Mouse (Mus musculus) embryonic facial prominence, embryonic 12.5 days (tissue): ENCODE results near the gene Cers6. TPM values are rescaled to one million over a fixed set of nuclear protein-coding genes. Genes with fewer than 3 reads are reported as not detected.
A peak's percentile ranks its signal among the peaks of the same experiment; 100 is the strongest.

Experiments used
- ATAC-seq: fragments of 200-750 bp; cut with Nextera tagmentation; 2 replicates; pipeline ENCODE4 v1.8.0; 2017; ENCODE audit not compliant: insufficient number of reproducible peaks, insufficient read depth, low FRiP score, low TSS enrichment
- H3K27ac ChIP-seq: fragments of 300-500 bp; sonication (generic); 2 replicates; pipeline ENCODE4 v1.5.1; 2016; ENCODE audit warnings: mild to moderate bottlenecking
- H3K27me3 ChIP-seq: fragments of 300-500 bp; sonication (generic); 2 replicates; pipeline ENCODE4 v1.6.1; 2016; ENCODE audit warnings: mild to moderate bottlenecking, moderate library complexity
- H3K36me3 ChIP-seq: fragments of 300-500 bp; sonication (generic); 2 replicates; pipeline ENCODE4 v1.6.1; 2016; ENCODE audit warnings: mild to moderate bottlenecking
- H3K4me1 ChIP-seq: fragments of 300-500 bp; sonication (generic); 2 replicates; pipeline ENCODE4 v1.6.1; 2016
- H3K4me2 ChIP-seq: fragments of 300-500 bp; sonication (generic); replicated peaks from 2 replicates; pipeline ENCODE4 v1.6.1; 2016; ENCODE audit warnings: mild to moderate bottlenecking, moderate library complexity
- H3K4me3 ChIP-seq: fragments of 300-500 bp; sonication (generic); 2 replicates; pipeline ENCODE4 v1.5.1; 2016; ENCODE audit warnings: mild to moderate bottlenecking
- H3K9ac ChIP-seq: fragments of 300-500 bp; sonication (generic); 2 replicates; pipeline ENCODE4 v1.6.1; 2016; ENCODE audit warnings: mild to moderate bottlenecking, moderate library complexity
- H3K9me3 ChIP-seq: fragments of 300-500 bp; sonication (generic); 2 replicates; pipeline ENCODE4 v1.6.1; 2016; ENCODE audit warnings: mild to moderate bottlenecking, moderate library complexity
- WGBS: fragments of 180-500 bp; shearing (Covaris S2); methylation state at CpG from one replicate; pipeline ENCODE4 v1.1.7; 2016; 5-methylcytosine and 5-hydroxymethylcytosine counted together
- polyA plus RNA-seq: library from polyadenylated mRNA; unstranded; fragments of >200 nt; fragmentation: Nextera tagmentation; extraction: Ambion mirVana; gene quantifications from 2 replicates; pipeline ENCODE4 v1.2.1, GENCODE M21; 2016

The Cers6 gene
- polyA plus RNA-seq, 1 experiment from 2014 or later: 31.4 TPM

DNA sequence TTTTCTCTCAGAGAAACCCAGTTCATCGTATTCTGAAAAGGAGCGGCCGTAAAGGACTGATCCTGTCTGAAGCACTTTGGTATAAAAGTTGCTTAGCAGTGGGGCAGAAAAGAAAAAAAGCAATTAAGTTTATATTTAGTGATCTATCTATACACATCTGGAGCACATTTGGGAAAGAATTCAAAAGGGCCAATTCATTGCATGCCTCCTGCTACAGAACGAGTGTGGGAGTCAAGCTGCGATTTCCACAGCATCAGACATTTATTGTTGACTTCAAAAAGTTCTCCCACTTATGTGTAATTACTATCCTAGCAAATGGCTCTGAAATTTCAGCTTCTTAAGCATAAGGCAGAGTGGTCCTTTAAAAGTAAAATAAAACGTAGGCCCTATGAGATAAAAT, 223.2 kb downstream of the Cers6 start:
- H3K4me2 ChIP-seq: no peak overlapping the region
- 0 out of 2 replicates have a peak, but pooled peaks cover 3% of the 10 kb centered on the region for H3K36me3 ChIP-seq
- ATAC-seq: no peak
- peak overlapping the region; percentile 58; the same call in 1 of the 2 replicates for H3K27ac ChIP-seq
- peaks cover 23% of the 10 kb centered on the region for H3K4me1 ChIP-seq
- no peaks in the 10 kb centered on the region for H3K9me3 ChIP-seq
- no peak overlapping the region for H3K9ac ChIP-seq
- no peak overlapping the region for H3K4me3 ChIP-seq
- no peaks in the 10 kb centered on the region for H3K27me3 ChIP-seq
- WGBS: 37% methylated on average over 6 of the region's 6 CpGs

DNA sequence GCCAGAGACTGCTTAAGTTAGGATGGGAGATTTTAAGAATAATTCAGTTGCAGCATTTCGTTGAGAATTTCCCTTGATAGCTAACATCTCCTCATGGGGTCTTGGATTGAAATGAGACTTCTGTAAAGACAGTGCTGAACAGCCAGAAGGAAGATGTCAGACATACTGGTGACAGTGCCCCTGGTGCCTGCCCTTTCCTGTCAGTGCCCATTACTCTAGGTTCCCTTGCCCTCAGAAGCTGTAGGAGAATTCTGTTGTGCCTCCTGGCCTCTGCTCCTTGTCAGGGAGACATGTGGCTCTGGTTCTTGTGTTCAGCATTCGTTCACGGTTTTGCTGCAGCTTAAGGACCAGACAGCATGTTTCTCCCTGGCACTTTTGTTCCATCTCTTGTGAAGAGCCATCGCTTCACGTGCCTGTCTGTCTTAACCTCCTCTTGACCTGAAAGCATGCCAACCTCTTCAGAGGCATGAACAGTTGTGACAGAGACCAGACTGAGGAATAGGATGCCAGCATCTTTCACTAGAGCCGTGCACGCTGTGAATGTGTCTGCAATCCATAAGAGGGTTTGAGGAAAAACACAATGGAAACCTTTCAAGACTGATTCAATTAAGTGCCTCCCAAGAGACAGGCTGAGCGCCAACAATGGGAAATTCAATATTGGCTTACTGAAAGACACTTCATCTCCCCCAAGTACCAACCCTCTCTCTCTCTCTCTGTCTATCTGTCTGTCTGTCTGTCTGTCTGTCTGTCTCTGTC, 225.4 kb downstream of the Cers6 start:
- H3K36me3 ChIP-seq: 0 out of 2 replicates have a peak, but pooled peaks cover 3% of the 10 kb centered on the region
- H3K4me2 ChIP-seq: no peak overlapping the region
- peaks cover 23% of the 10 kb centered on the region for H3K4me1 ChIP-seq
- H3K27ac ChIP-seq: peak overlapping the region; percentile 46; the same call in 1 of the 2 replicates
- no peak for ATAC-seq
- H3K4me3 ChIP-seq: no peak overlapping the region
- no peaks in the 10 kb centered on the region for H3K9me3 ChIP-seq
- H3K9ac ChIP-seq: no peak overlapping the region
- 49% methylated on average over 8 of the region's 8 CpGs for WGBS
- no peaks in the 10 kb centered on the region for H3K27me3 ChIP-seq

DNA sequence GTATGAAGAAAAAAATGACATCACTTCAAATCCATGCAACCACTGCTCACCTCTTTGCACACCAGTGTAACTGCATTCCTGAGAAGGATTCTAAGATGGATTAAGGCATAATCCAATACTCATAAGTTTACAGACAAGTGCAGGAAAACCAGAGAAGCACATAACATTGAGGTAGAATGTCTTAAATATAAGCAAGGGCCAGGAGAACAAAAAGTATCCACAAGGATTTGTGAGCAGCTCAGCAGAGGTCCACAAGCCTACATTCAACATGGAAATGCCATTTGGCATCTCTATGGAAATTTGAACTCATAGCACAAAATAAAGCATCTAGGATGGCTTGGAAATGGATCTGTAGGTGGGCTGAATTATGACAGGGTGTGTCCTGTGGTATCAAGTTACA, 234.6 kb downstream of the Cers6 start:
- H3K4me2 ChIP-seq: no peak overlapping the region
- H3K9ac ChIP-seq: no peak overlapping the region

DNA sequence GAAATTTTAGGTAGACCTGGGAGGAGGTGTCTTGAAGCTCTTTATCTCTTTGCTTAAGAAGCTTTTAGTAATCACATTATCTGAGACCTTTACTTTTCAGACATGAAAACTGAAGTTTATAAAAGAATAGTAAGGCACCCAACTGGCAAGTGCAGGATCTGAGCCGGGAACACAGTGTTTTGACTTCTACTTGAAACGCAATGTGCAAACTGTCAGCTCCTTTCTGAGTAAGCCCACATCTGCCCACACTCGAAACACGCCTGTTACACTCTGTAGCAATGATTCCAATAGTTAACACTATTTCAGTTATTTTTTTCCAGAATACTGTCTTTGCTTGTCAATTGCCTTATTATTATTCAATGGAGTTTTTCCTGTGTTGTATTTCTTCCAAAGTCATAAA, 235.6 kb downstream of the Cers6 start:
- Histone ChIP-seq H3K36me3 (no peaks in the 10 kb centered on the region), H3K27me3 (no peaks in the 10 kb centered on the region), H3K9me3 (no peaks in the 10 kb centered on the region), H3K27ac (no peak overlapping the region), H3K4me2 (no peak overlapping the region), H3K4me1 (no peaks in the 10 kb centered on the region), H3K9ac (no peak overlapping the region), H3K4me3 (no peak overlapping the region)
- no peak for ATAC-seq
- WGBS: 87% methylated on average over 4 of the region's 4 CpGs

More for the DNA sequence above, 234.6 kb downstream of the Cers6 start:
- no peak for ATAC-seq
- Histone ChIP-seq H3K4me3 (no peak overlapping the region), H3K27me3 (no peaks in the 10 kb centered on the region), H3K27ac (no peak overlapping the region), H3K4me1 (no peaks in the 10 kb centered on the region), H3K36me3 (no peaks in the 10 kb centered on the region), H3K9me3 (no peaks in the 10 kb centered on the region)

DNA sequence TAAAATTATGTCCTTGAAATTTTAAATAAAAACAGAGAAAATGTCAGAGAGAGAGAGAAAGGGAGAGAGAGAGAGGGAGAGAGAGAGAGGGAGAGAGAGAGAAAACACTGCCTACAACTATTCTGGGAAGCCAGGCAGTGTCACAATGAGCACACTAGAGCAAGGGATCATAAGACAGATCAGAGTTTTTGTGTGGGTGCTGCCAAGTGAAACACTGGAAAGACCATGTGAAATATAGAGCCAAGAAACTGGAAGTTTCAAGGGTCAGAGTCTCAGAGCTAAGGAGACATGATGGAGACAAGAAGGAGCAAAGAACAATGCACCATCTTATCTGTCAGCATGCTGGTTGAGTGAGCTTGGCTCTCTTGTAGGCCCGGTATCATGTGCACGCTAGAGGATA, 236.3 kb downstream of the Cers6 start:
- no peak overlapping the region for H3K9ac ChIP-seq
- H3K9me3 ChIP-seq: no peaks in the 10 kb centered on the region
- H3K36me3 ChIP-seq: no peaks in the 10 kb centered on the region
- H3K27me3 ChIP-seq: no peaks in the 10 kb centered on the region
- ATAC-seq: no peak
- no peak overlapping the region for H3K4me3 ChIP-seq
- no peak overlapping the region for H3K27ac ChIP-seq
- no peak overlapping the region for H3K4me2 ChIP-seq
- no peaks in the 10 kb centered on the region for H3K4me1 ChIP-seq
- 97% methylated on average over 2 of the region's 2 CpGs for WGBS

DNA sequence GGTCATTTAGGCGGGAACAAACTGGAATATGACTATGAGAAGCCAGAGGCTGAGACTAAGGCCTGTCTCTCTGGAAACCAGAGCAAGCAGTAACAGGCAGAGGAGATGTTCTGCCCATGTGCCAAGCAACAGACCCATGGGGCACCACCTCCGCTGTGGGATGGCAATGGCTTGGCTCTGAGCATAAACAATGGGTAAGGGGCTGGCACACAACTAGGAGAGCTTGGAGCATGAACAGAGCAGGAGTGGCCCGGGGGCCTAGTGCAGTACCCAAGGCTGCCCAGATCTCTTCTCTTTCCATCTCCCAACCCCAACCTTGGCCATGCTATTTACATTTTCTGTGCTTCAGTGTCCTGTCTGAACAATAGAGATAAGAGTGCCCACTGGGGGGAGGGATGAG, 237.5 kb downstream of the Cers6 start:
- H3K4me3 ChIP-seq: no peak overlapping the region
- no peak overlapping the region for H3K27ac ChIP-seq
- H3K27me3 ChIP-seq: no peaks in the 10 kb centered on the region
- no peaks in the 10 kb centered on the region for H3K9me3 ChIP-seq
- no peaks in the 10 kb centered on the region for H3K36me3 ChIP-seq
- no peak overlapping the region for H3K9ac ChIP-seq
- H3K4me2 ChIP-seq: no peak overlapping the region
- no peaks in the 10 kb centered on the region for H3K4me1 ChIP-seq
- 91% methylated on average over 3 of the region's 3 CpGs for WGBS
- no peak for ATAC-seq

DNA sequence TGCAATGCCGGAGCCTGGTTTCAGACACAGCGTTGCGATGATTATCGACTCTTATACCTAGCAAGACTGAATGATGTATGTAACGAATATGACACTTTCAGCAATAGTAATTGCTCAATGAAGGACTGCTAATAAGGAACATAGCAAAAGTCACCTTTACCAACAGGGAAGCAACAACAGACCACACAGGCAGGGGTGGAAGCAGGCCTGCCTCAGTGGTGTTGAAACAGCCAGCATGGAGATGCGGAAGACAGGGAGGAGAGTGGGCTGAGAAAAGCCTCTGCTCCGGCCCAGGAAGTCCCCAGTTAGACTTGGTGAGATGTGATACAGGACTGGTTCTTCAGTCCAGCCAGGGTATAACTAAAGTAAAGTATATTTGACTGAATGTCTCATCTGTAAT, 237.9 kb downstream of the Cers6 start:
- Histone ChIP-seq H3K9me3 (no peaks in the 10 kb centered on the region), H3K4me2 (no peak overlapping the region), H3K9ac (no peak overlapping the region), H3K4me3 (no peak overlapping the region), H3K27ac (no peak overlapping the region), H3K27me3 (no peaks in the 10 kb centered on the region), H3K4me1 (no peaks in the 10 kb centered on the region), H3K36me3 (no peaks in the 10 kb centered on the region)
- 92% methylated on average over 7 of the region's 7 CpGs for WGBS
- no peak for ATAC-seq

DNA sequence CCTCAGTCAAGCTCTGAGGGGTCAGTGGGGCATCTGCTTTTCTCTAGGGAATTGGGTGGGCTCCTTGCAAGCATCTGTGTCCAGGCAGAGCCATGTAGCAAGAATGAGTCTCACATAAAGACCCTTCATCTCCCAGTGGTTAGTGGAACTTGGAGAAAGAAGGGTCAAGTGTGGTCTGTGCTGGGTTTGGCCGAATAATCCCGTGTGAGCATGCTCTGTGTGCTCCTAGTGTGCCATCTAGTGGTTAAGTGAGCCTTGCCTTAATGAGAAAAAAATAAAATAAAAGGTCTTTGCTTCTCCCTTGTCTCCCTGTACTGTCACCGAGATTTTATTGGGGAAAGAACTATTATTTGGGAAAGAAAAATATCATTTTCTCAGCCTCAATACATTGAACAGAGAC, 239.5 kb downstream of the Cers6 start:
- ATAC-seq: no peak
- WGBS: 22% methylated on average over 3 of the region's 3 CpGs
- H3K36me3 ChIP-seq: no peaks in the 10 kb centered on the region
- no peaks in the 10 kb centered on the region for H3K9me3 ChIP-seq
- no peak overlapping the region for H3K4me2 ChIP-seq
- H3K27ac ChIP-seq: no peak overlapping the region
- no peaks in the 10 kb centered on the region for H3K4me1 ChIP-seq
- no peak overlapping the region for H3K4me3 ChIP-seq
- H3K27me3 ChIP-seq: no peaks in the 10 kb centered on the region
- no peak overlapping the region for H3K9ac ChIP-seq

DNA sequence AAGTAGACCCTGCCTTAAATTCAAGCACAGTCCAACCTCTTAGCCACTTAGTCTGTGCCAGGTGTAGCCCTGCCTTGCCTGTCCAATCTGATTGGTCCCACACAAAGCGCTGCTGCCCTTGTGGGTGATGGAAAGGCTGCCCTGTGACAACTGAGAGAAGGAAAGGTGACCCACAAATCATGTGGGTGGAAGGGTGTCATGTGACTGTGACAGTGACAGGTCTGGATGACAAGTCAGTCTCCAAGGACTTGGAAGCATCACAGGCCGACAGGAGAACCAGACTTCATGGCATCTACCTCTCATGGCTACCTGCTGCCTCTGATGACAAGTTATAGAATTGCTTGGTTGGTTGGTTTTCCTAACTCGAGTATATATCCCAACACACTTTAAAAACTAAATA, 242.3 kb downstream of the Cers6 start:
- ATAC-seq: no peak
- H3K4me3 ChIP-seq: no peak overlapping the region
- no peaks in the 10 kb centered on the region for H3K4me1 ChIP-seq
- no peaks in the 10 kb centered on the region for H3K27me3 ChIP-seq
- H3K9ac ChIP-seq: no peak overlapping the region
- 89% methylated on average over 3 of the region's 3 CpGs for whole genome bisulfite sequencing
- no peaks in the 10 kb centered on the region for H3K36me3 ChIP-seq
- H3K4me2 ChIP-seq: no peak overlapping the region
- no peak overlapping the region for H3K27ac ChIP-seq
- no peaks in the 10 kb centered on the region for H3K9me3 ChIP-seq

DNA sequence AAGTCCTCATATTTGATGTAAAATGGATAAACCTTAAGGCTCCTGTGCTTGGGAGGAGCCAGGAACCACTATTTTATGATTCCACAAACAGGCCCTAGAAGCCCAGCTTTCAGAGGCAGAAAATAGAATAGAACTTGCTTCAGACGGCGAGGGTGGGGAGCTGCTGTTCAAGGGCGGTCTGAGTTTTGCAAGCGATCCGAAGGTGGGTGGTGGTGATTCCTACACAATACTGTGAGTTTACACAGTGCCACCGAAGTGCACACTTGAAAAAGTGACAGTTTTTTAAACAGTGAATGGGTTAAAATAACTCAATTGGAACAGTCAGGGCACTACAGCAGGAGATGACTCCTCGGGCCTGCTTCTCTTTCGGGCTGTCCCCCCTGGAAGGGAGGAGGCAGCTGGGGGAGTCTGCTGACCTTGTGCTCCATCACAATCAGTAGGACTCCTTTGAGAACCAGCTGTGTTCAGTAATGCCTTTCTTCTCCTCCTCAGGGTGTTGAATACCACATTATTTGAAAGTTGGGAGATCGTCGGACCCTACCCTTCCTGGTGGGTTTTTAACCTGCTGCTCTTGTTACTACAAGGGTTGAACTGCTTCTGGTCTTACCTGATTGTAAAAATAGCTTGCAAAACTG, 243.4 kb downstream of the Cers6 start:
- WGBS: 63% methylated on average over 10 of the region's 10 CpGs
- ATAC-seq: no peak
- Histone ChIP-seq H3K27me3 (no peaks in the 10 kb centered on the region), H3K9me3 (no peaks in the 10 kb centered on the region), H3K36me3 (no peaks in the 10 kb centered on the region), H3K27ac (no peak overlapping the region), H3K4me1 (peaks cover 6% of the 10 kb centered on the region), H3K4me2 (no peak overlapping the region), H3K9ac (no peak overlapping the region), H3K4me3 (no peak overlapping the region)

DNA sequence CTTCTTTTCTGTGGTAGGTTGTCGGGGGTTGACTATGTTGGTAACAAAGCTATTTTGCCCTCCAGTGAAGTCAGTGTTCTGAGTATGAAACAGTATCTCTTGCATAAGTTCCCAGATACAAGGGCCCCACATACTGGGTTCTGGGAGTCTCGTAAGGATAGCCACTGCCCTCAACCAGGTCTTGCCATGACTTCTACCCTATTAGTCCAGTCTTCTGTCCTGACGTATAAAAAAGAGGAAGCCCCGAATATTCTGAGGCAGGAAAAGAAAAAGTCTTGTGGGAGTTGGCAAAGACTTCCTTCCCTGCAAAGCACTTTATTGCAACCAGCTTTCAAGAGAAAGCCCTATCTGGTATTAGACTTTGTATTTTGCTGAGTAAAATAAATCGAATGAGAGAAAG, 248.0 kb downstream of the Cers6 start:
- Histone ChIP-seq H3K27ac (peak overlapping the region; percentile 47; the same call in 1 of the 2 replicates), H3K4me2 (no peak overlapping the region), H3K9me3 (no peaks in the 10 kb centered on the region), H3K27me3 (no peaks in the 10 kb centered on the region), H3K36me3 (no peaks in the 10 kb centered on the region), H3K9ac (no peak overlapping the region), H3K4me1 (peaks cover 6% of the 10 kb centered on the region), H3K4me3 (no peak overlapping the region)
- 67% methylated on average over 5 of the region's 5 CpGs for whole genome bisulfite sequencing
- no peak for ATAC-seq

DNA sequence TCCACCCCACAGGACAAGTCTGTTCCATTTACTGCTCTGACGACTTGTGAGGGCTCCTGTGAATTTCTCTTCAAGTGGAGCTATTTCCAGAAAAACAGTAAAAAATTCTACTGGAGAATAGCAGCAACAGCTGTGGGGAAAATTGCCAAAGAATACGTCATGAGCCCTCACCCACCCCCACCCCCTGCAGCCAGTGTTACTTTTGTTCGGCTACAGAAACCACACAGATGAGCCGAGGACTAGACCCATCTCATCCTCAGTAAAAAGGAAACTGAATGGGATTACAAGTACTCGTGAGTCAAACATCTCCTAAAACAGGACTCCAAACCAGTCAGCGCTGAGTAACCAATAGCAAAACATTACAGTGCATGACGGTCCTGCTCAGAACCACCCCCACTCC, 248.5 kb downstream of the Cers6 start:
- H3K4me1 ChIP-seq: peaks cover 6% of the 10 kb centered on the region
- no peaks in the 10 kb centered on the region for H3K27me3 ChIP-seq
- H3K36me3 ChIP-seq: no peaks in the 10 kb centered on the region
- no peak overlapping the region for H3K4me3 ChIP-seq
- H3K4me2 ChIP-seq: no peak overlapping the region
- no peaks in the 10 kb centered on the region for H3K9me3 ChIP-seq
- no peak for ATAC-seq
- no peak overlapping the region for H3K9ac ChIP-seq
- WGBS: 61% methylated on average over 7 of the region's 7 CpGs
- H3K27ac ChIP-seq: 0 out of 2 replicates have a peak overlapping the region, but pooled peaks have one; percentile 47
